Mouse (Mus musculus) lung, adult 2 months (tissue): Measurements from ENCODE around the gene Adamtsl3.

Experiments used
- CTCF ChIP-seq: fragments of 200-500 bp; IDR thresholded peaks from 2 replicates; pipeline ENCODE4 v1.5.1; 2011; ENCODE audit warnings: mild to moderate bottlenecking, low read length, control low read depth; ENCODE audit not compliant: insufficient read depth
- POLR2A ChIP-seq: fragments of 200-500 bp; IDR thresholded peaks from 2 replicates; pipeline ENCODE4 v1.6.1; 2011; ENCODE audit warnings: low read depth, mild to moderate bottlenecking, control low read depth, low read length, borderline replicate concordance; ENCODE audit errors: extremely low read depth

DNA sequence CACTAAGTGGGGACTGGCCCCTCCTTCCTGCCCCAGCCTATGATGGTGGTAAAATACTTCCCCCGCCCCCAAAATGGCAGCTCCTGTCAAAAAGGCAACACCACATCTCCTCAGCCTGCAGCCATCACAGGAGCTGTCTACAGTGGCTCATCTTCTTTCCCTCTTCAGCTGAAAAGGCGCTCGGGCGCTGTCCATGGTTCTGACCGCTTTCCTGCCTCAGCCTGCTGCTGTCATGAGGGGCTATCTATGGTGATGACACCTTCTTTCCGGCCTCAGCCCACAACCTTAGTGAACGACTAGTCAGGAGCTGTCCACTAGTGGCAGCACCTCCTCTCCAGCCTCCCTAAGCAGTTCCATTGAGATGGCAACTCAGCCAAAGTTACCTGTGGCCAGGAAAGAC, 289.8 kb downstream of the Adamtsl3 start:
- no peak for TF ChIP-seq CTCF
- TF ChIP-seq POLR2A, result no peak
